Mouse (Mus musculus): ENCODE data around the gene Luc7l2. TPM values are rescaled to one million over a fixed set of nuclear protein-coding genes. Genes with fewer than 3 reads are reported as not detected.

Luc7l2 gene
- polyA plus RNA-seq, 1 experiment from 2014 or later = 52.6 TPM

- ATAC-seq (ENCODE audit: low FRiP score) (no peak), DNase-seq (ENCODE audit: low spot score) (no peak)
- Histone ChIP-seq H3K4me2 (replicated peaks; ENCODE audit: low read depth, low read length) (no peak overlapping the region), H3K36me3 (ENCODE audit: control insufficient read depth, insufficient read depth, low read length) (no peaks in the 10 kb centered on the region), H3K4me3 (ENCODE audit: low read depth, low read length) (no peak overlapping the region), H3K9me3 (ENCODE audit: control insufficient read depth, low read length) (no peaks in the 10 kb centered on the region), H3K9ac (ENCODE audit: low read depth, low read length) (no peak overlapping the region), H3K27me3 (ENCODE audit: control insufficient read depth, insufficient read depth, low read length) (no peaks in the 10 kb centered on the region), H3K27ac (ENCODE audit: low read depth, low read length) (no peak overlapping the region), H3K4me1 (replicated peaks; ENCODE audit: control insufficient read depth, insufficient read depth, low read length) (no peaks in the 10 kb centered on the region)
- 79% methylated on average over 2 of the region's 2 CpGs for WGBS
Measured at GRCm38 (mm10) chr6:38609892-38610291, 58.8 kb downstream of the Luc7l2 start.

GRCm38 (mm10) chr6:38622406-38622805 lies 71.3 kb downstream of the Luc7l2 start:
- Histone ChIP-seq H3K4me3 (ENCODE audit: low read depth, low read length) (no peak overlapping the region), H3K4me2 (replicated peaks; ENCODE audit: low read depth, low read length) (no peak overlapping the region), H3K4me1 (replicated peaks; ENCODE audit: control insufficient read depth, insufficient read depth, low read length) (no peaks in the 10 kb centered on the region), H3K9ac (ENCODE audit: low read depth, low read length) (no peak overlapping the region), H3K27ac (ENCODE audit: low read depth, low read length) (no peak overlapping the region), H3K36me3 (ENCODE audit: control insufficient read depth, insufficient read depth, low read length) (peaks cover 9% of the 10 kb centered on the region; the same call in 1 of the 2 replicates), H3K9me3 (ENCODE audit: control insufficient read depth, low read length) (no peaks in the 10 kb centered on the region), H3K27me3 (ENCODE audit: control insufficient read depth, insufficient read depth, low read length) (no peaks in the 10 kb centered on the region)
- ATAC-seq (ENCODE audit: low FRiP score) (no peak), DNase-seq (ENCODE audit: low spot score) (no peak)
- 88% methylated on average over 1 of the region's 1 CpGs for WGBS

GRCm38 (mm10) chr6:38623457-38623856 lies 72.3 kb downstream of the Luc7l2 start:
- DNase-seq (ENCODE audit: low spot score) (no peak), ATAC-seq (ENCODE audit: low FRiP score) (no peak)
- Histone ChIP-seq H3K36me3 (ENCODE audit: control insufficient read depth, insufficient read depth, low read length) (no peaks in the 10 kb centered on the region; the same call in 1 of the 2 replicates), H3K9me3 (ENCODE audit: control insufficient read depth, low read length) (no peaks in the 10 kb centered on the region), H3K4me2 (replicated peaks; ENCODE audit: low read depth, low read length) (no peak overlapping the region), H3K27me3 (ENCODE audit: control insufficient read depth, insufficient read depth, low read length) (no peaks in the 10 kb centered on the region), H3K4me1 (replicated peaks; ENCODE audit: control insufficient read depth, insufficient read depth, low read length) (no peaks in the 10 kb centered on the region), H3K9ac (ENCODE audit: low read depth, low read length) (no peak overlapping the region), H3K4me3 (ENCODE audit: low read depth, low read length) (no peak overlapping the region), H3K27ac (ENCODE audit: low read depth, low read length) (no peak overlapping the region)
- WGBS = 91% methylated on average over 2 of the region's 2 CpGs

- H3K9ac ChIP-seq (ENCODE audit: low read depth, low read length) = no peak overlapping the region
- H3K36me3 ChIP-seq (ENCODE audit: control insufficient read depth, insufficient read depth, low read length) = no peaks in the 10 kb centered on the region
- no peak overlapping the region for H3K4me3 ChIP-seq (ENCODE audit: low read depth, low read length)
- H3K9me3 ChIP-seq (ENCODE audit: control insufficient read depth, low read length) = no peaks in the 10 kb centered on the region
- H3K4me2 ChIP-seq (replicated peaks; ENCODE audit: low read depth, low read length) = no peak overlapping the region
- no peak overlapping the region for H3K27ac ChIP-seq (ENCODE audit: low read depth, low read length)
- 86% methylated on average over 1 of the region's 1 CpGs for WGBS
- no peaks in the 10 kb centered on the region for H3K4me1 ChIP-seq (replicated peaks; ENCODE audit: control insufficient read depth, insufficient read depth, low read length)
- DNase-seq (ENCODE audit: low spot score) = no peak
- no peak for ATAC-seq (ENCODE audit: low FRiP score)
- H3K27me3 ChIP-seq (ENCODE audit: control insufficient read depth, insufficient read depth, low read length) = no peaks in the 10 kb centered on the region
Measured at GRCm38 (mm10) chr6:38624439-38624838, 73.3 kb downstream of the Luc7l2 start.

DNA sequence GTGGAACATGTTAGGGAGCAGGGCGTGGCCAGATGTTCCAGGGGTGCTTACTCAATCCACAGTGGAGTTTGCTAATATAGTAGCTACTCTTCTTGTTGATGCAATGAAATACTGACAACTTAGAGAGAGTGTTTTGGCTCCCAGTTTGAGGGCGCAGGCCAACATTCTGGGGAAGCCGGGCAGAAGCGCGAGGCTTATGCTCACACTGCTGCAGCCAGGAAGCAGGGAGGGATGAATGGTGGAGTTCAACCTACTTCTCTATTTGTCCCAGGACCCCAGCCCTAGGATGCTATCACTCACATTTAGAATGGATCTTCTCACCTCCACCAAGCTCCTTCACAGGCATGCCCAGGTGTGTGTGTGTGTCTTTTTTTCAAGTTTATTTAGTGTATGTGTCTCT lies 75.0 kb downstream of the Luc7l2 start:
- WGBS = 96% methylated on average over 5 of the region's 5 CpGs
- Histone ChIP-seq H3K4me1 (replicated peaks; ENCODE audit: control insufficient read depth, insufficient read depth, low read length) (no peaks in the 10 kb centered on the region), H3K4me3 (ENCODE audit: low read depth, low read length) (no peak overlapping the region), H3K27ac (ENCODE audit: low read depth, low read length) (no peak overlapping the region), H3K9ac (ENCODE audit: low read depth, low read length) (no peak overlapping the region), H3K9me3 (ENCODE audit: control insufficient read depth, low read length) (no peaks in the 10 kb centered on the region), H3K4me2 (replicated peaks; ENCODE audit: low read depth, low read length) (no peak overlapping the region), H3K27me3 (ENCODE audit: control insufficient read depth, insufficient read depth, low read length) (no peaks in the 10 kb centered on the region), H3K36me3 (ENCODE audit: control insufficient read depth, insufficient read depth, low read length) (no peaks in the 10 kb centered on the region)
- DNase-seq (ENCODE audit: low spot score) (no peak), ATAC-seq (ENCODE audit: low FRiP score) (no peak)

DNA sequence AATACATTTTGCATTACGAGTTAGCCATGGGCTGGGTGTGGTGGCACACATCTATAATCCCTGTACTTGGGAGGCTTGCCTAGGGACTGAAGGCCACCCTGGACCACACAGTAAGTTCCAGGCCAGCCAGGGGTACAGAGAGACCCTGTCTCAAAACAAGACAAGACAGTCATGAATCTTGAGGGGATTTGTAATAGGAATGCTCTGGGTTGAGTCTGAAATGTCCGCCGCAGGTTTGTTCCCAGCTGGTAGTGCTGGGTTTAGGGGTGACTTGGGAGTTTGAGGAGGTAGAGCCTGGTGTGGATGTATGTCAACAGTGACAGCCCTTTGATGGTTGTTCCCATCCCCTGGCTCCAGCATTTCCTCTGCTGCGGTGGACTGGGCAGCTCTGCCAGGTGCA lies 75.9 kb downstream of the Luc7l2 start:
- no peaks in the 10 kb centered on the region for H3K27me3 ChIP-seq (ENCODE audit: control insufficient read depth, insufficient read depth, low read length)
- H3K36me3 ChIP-seq (ENCODE audit: control insufficient read depth, insufficient read depth, low read length) = no peaks in the 10 kb centered on the region
- H3K27ac ChIP-seq (ENCODE audit: low read depth, low read length) = no peak overlapping the region
- H3K4me3 ChIP-seq (ENCODE audit: low read depth, low read length) = no peak overlapping the region
- 95% methylated on average over 4 of the region's 4 CpGs for WGBS
- H3K4me1 ChIP-seq (replicated peaks; ENCODE audit: control insufficient read depth, insufficient read depth, low read length) = no peaks in the 10 kb centered on the region
- DNase-seq (ENCODE audit: low spot score) = no peak
- ATAC-seq (ENCODE audit: low FRiP score) = no peak
- H3K9ac ChIP-seq (ENCODE audit: low read depth, low read length) = no peak overlapping the region
- no peaks in the 10 kb centered on the region for H3K9me3 ChIP-seq (ENCODE audit: control insufficient read depth, low read length)
- H3K4me2 ChIP-seq (replicated peaks; ENCODE audit: low read depth, low read length) = no peak overlapping the region

- no peak for DNase-seq (ENCODE audit: low spot score)
- no peak for ATAC-seq (ENCODE audit: low FRiP score)
- H3K4me2 ChIP-seq (replicated peaks; ENCODE audit: low read depth, low read length) = no peak overlapping the region
- no peaks in the 10 kb centered on the region for H3K27me3 ChIP-seq (ENCODE audit: control insufficient read depth, insufficient read depth, low read length)
- H3K4me3 ChIP-seq (ENCODE audit: low read depth, low read length) = no peak overlapping the region
- WGBS = 82% methylated on average over 4 of the region's 4 CpGs
- H3K9ac ChIP-seq (ENCODE audit: low read depth, low read length) = no peak overlapping the region
- H3K4me1 ChIP-seq (replicated peaks; ENCODE audit: control insufficient read depth, insufficient read depth, low read length) = no peaks in the 10 kb centered on the region
- H3K36me3 ChIP-seq (ENCODE audit: control insufficient read depth, insufficient read depth, low read length) = no peaks in the 10 kb centered on the region
- H3K27ac ChIP-seq (ENCODE audit: low read depth, low read length) = no peak overlapping the region
- H3K9me3 ChIP-seq (ENCODE audit: control insufficient read depth, low read length) = no peaks in the 10 kb centered on the region
Measured at GRCm38 (mm10) chr6:38627486-38627885, 76.4 kb downstream of the Luc7l2 start.

DNA sequence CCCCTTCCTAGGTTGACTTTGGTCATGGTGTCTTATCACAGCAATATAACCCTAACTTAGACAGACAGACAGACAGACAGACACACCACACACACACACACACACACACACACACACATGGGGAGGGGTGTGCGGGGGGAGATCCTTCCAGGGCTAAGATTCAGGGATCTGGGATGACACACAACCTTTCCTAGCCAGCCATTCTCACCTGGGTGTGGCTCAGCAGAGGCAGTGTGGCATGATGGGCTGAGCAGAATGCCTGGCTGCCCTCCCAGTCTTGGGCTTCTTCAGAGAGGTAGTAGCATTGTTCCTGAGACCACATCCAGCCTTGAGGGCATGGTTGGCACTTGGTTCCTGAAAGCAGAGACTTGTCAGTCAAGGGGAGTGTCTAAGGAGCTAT lies 78.4 kb downstream of the Luc7l2 start:
- Histone ChIP-seq H3K4me1 (replicated peaks; ENCODE audit: control insufficient read depth, insufficient read depth, low read length) (no peaks in the 10 kb centered on the region), H3K27ac (ENCODE audit: low read depth, low read length) (no peak overlapping the region), H3K9ac (ENCODE audit: low read depth, low read length) (no peak overlapping the region), H3K4me2 (replicated peaks; ENCODE audit: low read depth, low read length) (no peak overlapping the region), H3K36me3 (ENCODE audit: control insufficient read depth, insufficient read depth, low read length) (no peaks in the 10 kb centered on the region), H3K9me3 (ENCODE audit: control insufficient read depth, low read length) (no peaks in the 10 kb centered on the region), H3K4me3 (ENCODE audit: low read depth, low read length) (no peak overlapping the region), H3K27me3 (ENCODE audit: control insufficient read depth, insufficient read depth, low read length) (peaks cover 5% of the 10 kb centered on the region; the same call in 1 of the 2 replicates)
- 79% methylated on average over 1 of the region's 1 CpGs for WGBS
- DNase-seq (ENCODE audit: low spot score) (no peak), ATAC-seq (ENCODE audit: low FRiP score) (no peak)

GRCm38 (mm10) chr6:38632826-38633225 lies 81.7 kb downstream of the Luc7l2 start:
- H3K27me3 ChIP-seq (ENCODE audit: control insufficient read depth, insufficient read depth, low read length) = peaks cover 34% of the 10 kb centered on the region

More at GRCm38 (mm10) chr6:38632826-38633225, 81.7 kb downstream of the Luc7l2 start:
- H3K9ac ChIP-seq (ENCODE audit: low read depth, low read length) = no peak overlapping the region
- no peak overlapping the region for H3K27ac ChIP-seq (ENCODE audit: low read depth, low read length)
- no peaks in the 10 kb centered on the region for H3K9me3 ChIP-seq (ENCODE audit: control insufficient read depth, low read length)
- DNase-seq (ENCODE audit: low spot score) (no peak), ATAC-seq (ENCODE audit: low FRiP score) (no peak)
- H3K4me1 ChIP-seq (replicated peaks; ENCODE audit: control insufficient read depth, insufficient read depth, low read length) = 0 out of 2 replicates have a peak, but pooled peaks cover 4% of the 10 kb centered on the region
- WGBS = 96% methylated on average over 2 of the region's 2 CpGs
- H3K4me2 ChIP-seq (replicated peaks; ENCODE audit: low read depth, low read length) = no peak overlapping the region
- H3K4me3 ChIP-seq (ENCODE audit: low read depth, low read length) = no peak overlapping the region
- no peaks in the 10 kb centered on the region for H3K36me3 ChIP-seq (ENCODE audit: control insufficient read depth, insufficient read depth, low read length)

All from hindbrain, embryonic 11.5 days (tissue).